Mouse (Mus musculus) midbrain, postnatal 0 days (tissue): ENCODE measurements at regions not wholly inside any gene's neighbourhood (a gene's known extent, or its start where the extent isn't known, plus 50 kb on each side); places are given as distances from the start of the nearest gene placed in this dataset.

Experiments used
- ATAC-seq: fragments of 200-750 bp; cut with Nextera tagmentation; 2 replicates; pipeline ENCODE4 v1.8.0; 2017; ENCODE audit warnings: moderate number of reproducible peaks, mild to moderate bottlenecking, moderate TSS enrichment, moderate library complexity; ENCODE audit not compliant: low FRiP score
- DNase-seq: peaks from one replicate; pipeline ENCODE4 v3.0.0-alpha.2; 2015; ENCODE audit warnings: low spot score
- H3K27ac ChIP-seq: fragments of 300-500 bp; sonication (generic); 2 replicates; pipeline ENCODE4 v1.5.1; 2014; ENCODE audit warnings: low read depth, mild to moderate bottlenecking, low read length, mixed read lengths
- H3K27me3 ChIP-seq: fragments of 300-500 bp; sonication (generic); 2 replicates; pipeline ENCODE4 v1.6.1; 2014; ENCODE audit warnings: low read length, control low read depth, mixed read lengths; ENCODE audit not compliant: insufficient read depth
- H3K36me3 ChIP-seq: fragments of 300-500 bp; sonication (generic); 2 replicates; pipeline ENCODE4 v1.6.1; 2014; ENCODE audit warnings: low read length, control low read depth, mixed read lengths; ENCODE audit not compliant: insufficient read depth
- H3K4me1 ChIP-seq: fragments of 300-500 bp; sonication (generic); 2 replicates; pipeline ENCODE4 v1.6.1; 2014; ENCODE audit warnings: mild to moderate bottlenecking, control low read depth, antibody characterized with exemption, low read length, mixed read lengths; ENCODE audit not compliant: insufficient read depth
- H3K4me2 ChIP-seq: fragments of 300-500 bp; sonication (generic); 2 replicates; pipeline ENCODE4 v1.6.1; 2014; ENCODE audit warnings: low read depth, mild to moderate bottlenecking, low read length, mixed read lengths; ENCODE audit not compliant: poor library complexity, severe bottlenecking
- H3K4me3 ChIP-seq: fragments of 300-500 bp; sonication (generic); 2 replicates; pipeline ENCODE4 v1.5.1; 2014; ENCODE audit warnings: low read depth, mild to moderate bottlenecking, low read length, moderate library complexity
- H3K9ac ChIP-seq: fragments of 300-500 bp; sonication (generic); replicated peaks from 2 replicates; pipeline ENCODE4 v1.6.1; 2014; ENCODE audit warnings: mild to moderate bottlenecking, low read length, moderate library complexity, mixed read lengths; ENCODE audit not compliant: poor library complexity, severe bottlenecking
- H3K9me3 ChIP-seq: fragments of 300-500 bp; sonication (generic); 2 replicates; pipeline ENCODE4 v1.6.1; 2016; ENCODE audit warnings: low read length, control low read depth
- CTCF ChIP-seq: IDR thresholded peaks from 2 replicates; pipeline ENCODE4 v1.5.1; 2016; ENCODE audit warnings: antibody characterized with exemption, mild to moderate bottlenecking
- WGBS: fragments of 180-500 bp; shearing (Covaris S2); extraction: QIAGEN DNeasy Blood & Tissue Kit; methylation state at CpG from one replicate; pipeline ENCODE4 v1.1.7; 2014; 5-methylcytosine and 5-hydroxymethylcytosine counted together

DNA sequence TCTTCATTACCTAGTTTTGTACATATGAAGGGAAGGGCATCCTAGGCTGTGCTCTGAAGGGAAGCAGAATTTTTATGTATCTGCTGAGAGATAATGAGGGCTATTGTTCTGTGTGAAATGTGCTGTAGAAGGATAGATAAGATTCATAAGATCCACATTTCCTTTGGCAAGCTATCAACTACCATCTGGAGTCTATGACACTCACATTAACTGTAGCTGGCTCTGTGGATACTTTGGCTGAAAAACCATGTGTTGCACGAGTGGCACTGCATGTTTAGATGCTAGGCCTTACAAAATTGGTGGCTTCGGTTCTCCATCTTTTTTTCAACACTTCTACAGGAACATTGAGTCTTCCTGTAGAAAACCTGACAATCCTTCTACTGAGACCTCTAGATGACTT is 140.9 kb downstream of the Cst10 start:
- Histone ChIP-seq H3K9me3 (no peaks in the 10 kb centered on the region), H3K4me1 (no peaks in the 10 kb centered on the region), H3K4me3 (no peak overlapping the region), H3K27me3 (no peaks in the 10 kb centered on the region), H3K27ac (no peak overlapping the region), H3K4me2 (no peak overlapping the region), H3K9ac (no peak overlapping the region), H3K36me3 (no peaks in the 10 kb centered on the region)
- no peak for ATAC-seq
- peak; percentile 35 for DNase-seq
- no peak for TF ChIP-seq CTCF
- 74% methylated on average over 2 of the region's 2 CpGs for WGBS

DNA sequence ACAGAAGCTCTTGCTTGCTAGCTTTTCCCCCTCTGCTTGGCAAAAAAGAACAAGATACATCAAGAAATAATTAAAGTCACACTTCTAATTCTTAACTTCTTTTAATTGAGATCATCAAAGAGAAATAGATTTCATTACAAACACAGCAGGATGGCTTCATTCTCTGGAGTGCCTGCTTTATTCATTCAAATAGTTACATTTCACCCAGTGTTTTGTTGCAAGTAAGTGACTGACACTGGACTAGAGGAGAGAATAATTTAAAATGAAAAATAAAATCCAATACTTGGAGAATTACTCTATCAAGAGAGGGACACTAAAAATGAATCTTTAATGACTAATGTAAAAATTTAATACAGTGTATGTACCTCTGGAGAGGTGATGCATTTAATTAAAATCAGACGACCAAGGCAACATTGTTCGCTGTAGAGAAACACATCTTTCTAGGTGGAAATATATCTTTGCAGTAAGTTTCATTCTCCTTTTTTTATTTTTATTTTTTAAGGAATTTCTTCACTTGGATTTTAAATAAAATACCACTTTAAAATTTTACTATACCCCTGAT is 141.9 kb downstream of the Cst10 start:
- H3K9ac ChIP-seq: no peak overlapping the region
- DNase-seq (no peak), ATAC-seq (no peak)

DNA sequence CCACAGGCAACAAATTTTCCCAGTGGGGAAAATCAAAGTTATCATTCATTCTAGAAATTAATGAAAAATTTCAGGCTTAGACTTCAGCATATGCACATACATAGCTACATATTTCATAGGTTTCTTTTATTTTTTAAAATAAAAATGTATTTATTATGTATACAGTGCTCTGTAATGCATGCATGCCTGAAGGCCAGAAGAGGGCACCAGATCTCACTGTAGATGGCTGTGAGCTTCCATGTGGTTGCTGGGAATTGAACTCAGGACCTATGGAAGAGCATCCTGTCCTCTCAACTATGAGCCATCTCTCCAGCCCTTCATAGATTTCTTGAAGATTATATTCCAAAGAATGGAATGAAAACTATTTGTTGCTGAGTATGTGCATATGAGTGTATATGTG is 150.4 kb downstream of the Cst10 start:
- TF ChIP-seq CTCF: peak; percentile 19; the same call in 1 of the 2 replicates
- no peaks in the 10 kb centered on the region for H3K4me1 ChIP-seq
- H3K27ac ChIP-seq: no peak overlapping the region
- no peak overlapping the region for H3K4me2 ChIP-seq
- no peak overlapping the region for H3K4me3 ChIP-seq
- H3K9ac ChIP-seq: no peak overlapping the region
- H3K27me3 ChIP-seq: no peaks in the 10 kb centered on the region
- ATAC-seq (no peak), DNase-seq (no peak)
- no peaks in the 10 kb centered on the region for H3K9me3 ChIP-seq
- H3K36me3 ChIP-seq: no peaks in the 10 kb centered on the region

More for the DNA sequence above, 141.9 kb downstream of the Cst10 start:
- WGBS: 77% methylated on average over 2 of the region's 2 CpGs
- H3K36me3 ChIP-seq: no peaks in the 10 kb centered on the region
- no peak overlapping the region for H3K27ac ChIP-seq
- TF ChIP-seq CTCF: no peak
- H3K27me3 ChIP-seq: no peaks in the 10 kb centered on the region
- H3K4me2 ChIP-seq: no peak overlapping the region
- no peak overlapping the region for H3K4me3 ChIP-seq
- H3K4me1 ChIP-seq: no peaks in the 10 kb centered on the region
- no peaks in the 10 kb centered on the region for H3K9me3 ChIP-seq

DNA sequence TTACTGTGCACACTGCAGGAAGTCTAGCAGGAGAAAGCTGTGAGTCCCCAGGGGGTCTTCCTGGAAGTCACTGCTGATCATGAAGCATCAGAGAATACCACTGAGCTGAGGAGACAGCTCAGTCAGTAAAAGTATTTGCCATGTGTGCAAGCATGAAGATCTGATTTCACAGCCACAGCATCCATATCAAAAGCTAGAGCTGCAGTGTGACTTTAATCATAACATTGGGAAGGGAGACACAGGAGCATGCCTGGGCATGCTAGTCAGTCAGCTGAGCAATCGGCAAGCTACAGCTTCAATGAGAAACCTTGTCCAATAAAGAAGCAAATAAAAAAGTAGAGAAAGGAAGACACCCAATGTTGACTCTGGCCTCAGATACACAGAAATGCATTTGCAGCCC is 168.9 kb downstream of the Cst10 start:
- Histone ChIP-seq H3K4me1 (no peaks in the 10 kb centered on the region), H3K27me3 (no peaks in the 10 kb centered on the region), H3K4me3 (no peak overlapping the region), H3K36me3 (no peaks in the 10 kb centered on the region), H3K4me2 (no peak overlapping the region), H3K9me3 (no peaks in the 10 kb centered on the region), H3K9ac (no peak overlapping the region), H3K27ac (no peak overlapping the region)
- 33% methylated on average over 1 of the region's 1 CpGs for WGBS
- no peak for TF ChIP-seq CTCF
- ATAC-seq (0 out of 2 replicates have a peak, but pooled peaks have one; percentile 44), DNase-seq (no peak)

DNA sequence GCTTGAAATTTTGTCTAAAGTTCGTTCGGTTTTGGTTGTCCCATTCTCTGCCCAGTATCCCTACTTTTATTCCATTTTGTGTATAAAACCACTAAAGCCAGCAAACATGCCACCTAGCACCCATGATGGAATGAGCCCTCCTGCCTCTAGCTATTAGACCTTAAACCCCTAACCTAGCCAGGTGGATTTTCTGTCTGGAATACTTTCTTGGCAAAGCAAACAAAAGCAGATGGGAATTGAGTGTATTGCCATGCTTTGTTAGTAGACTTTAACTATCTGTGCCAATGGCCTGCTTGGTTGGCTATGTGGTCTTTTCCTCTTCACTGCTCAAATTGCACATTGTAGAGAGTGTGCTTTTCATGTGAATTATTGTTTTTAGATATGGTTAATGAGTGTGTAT is 197.7 kb downstream of the Cst10 start:
- WGBS: 79% methylated on average over 2 of the region's 2 CpGs
- Histone ChIP-seq H3K36me3 (no peaks in the 10 kb centered on the region), H3K4me1 (no peaks in the 10 kb centered on the region), H3K9me3 (no peaks in the 10 kb centered on the region), H3K27me3 (no peaks in the 10 kb centered on the region), H3K4me3 (no peak overlapping the region), H3K27ac (no peak overlapping the region), H3K9ac (no peak overlapping the region), H3K4me2 (no peak overlapping the region)
- no peak for ATAC-seq
- no peak for TF ChIP-seq CTCF
- no peak for DNase-seq

DNA sequence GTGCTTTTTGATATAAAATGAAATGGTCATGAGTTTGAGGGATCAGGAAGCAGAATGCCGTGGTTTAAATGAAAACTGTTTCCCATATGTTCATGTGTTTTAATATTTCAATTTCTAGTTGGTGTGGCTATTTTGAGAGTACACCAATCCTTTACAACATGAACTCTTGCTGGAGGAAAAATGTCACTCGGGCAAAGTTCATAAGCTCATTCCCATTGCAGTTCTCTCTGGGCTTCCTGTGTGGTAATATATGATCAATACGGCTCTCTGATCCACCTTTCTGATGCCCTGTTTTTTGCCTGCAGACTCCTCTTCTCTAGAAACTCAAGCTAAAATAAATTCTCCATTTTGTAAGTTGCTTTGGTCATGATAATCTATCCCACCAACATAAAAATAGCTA is 208.5 kb downstream of the Cst10 start:
- H3K36me3 ChIP-seq: no peaks in the 10 kb centered on the region
- no peak overlapping the region for H3K4me2 ChIP-seq
- no peaks in the 10 kb centered on the region for H3K27me3 ChIP-seq
- TF ChIP-seq CTCF: no peak
- ATAC-seq: no peak
- no peak overlapping the region for H3K4me3 ChIP-seq
- H3K9me3 ChIP-seq: no peaks in the 10 kb centered on the region
- WGBS: 89% methylated on average over 3 of the region's 3 CpGs
- no peak for DNase-seq
- no peaks in the 10 kb centered on the region for H3K4me1 ChIP-seq
- H3K9ac ChIP-seq: no peak overlapping the region
- no peak overlapping the region for H3K27ac ChIP-seq
